Mouse (Mus musculus): ENCODE data around the gene Ier2.

- TF ChIP-seq HCFC1 (IDR thresholded peaks at IDR 0.05; ENCODE audit: borderline replicate concordance, insufficient read depth, low read length) = no peak
- TF ChIP-seq ZNF384 (IDR thresholded peaks at IDR 0.05; ENCODE audit: low read depth, low read length) = no peak
- TF ChIP-seq CHD2 (IDR thresholded peaks at IDR 0.05; ENCODE audit: low read depth, low read length) = no peak
- no peak for TF ChIP-seq ZC3H11A (IDR thresholded peaks at IDR 0.05; ENCODE audit: borderline replicate concordance, low read depth, low read length)
- no peak for TF ChIP-seq MAFK (IDR thresholded peaks at IDR 0.05; ENCODE audit: insufficient read depth, low read depth, low read length)
Measured at GRCm38 (mm10) chr8:84708071-84708541, 45.5 kb upstream of the Ier2 start.

Data from ES-E14 (cell line).